Mouse (Mus musculus): ENCODE results near the gene Rnf212b. TPM values are rescaled to one million over a fixed set of nuclear protein-coding genes. Genes with fewer than 3 reads are reported as not detected.

Gene Rnf212b
- total RNA-seq, 2 experiments from 2014 or later: not detected

DNA sequence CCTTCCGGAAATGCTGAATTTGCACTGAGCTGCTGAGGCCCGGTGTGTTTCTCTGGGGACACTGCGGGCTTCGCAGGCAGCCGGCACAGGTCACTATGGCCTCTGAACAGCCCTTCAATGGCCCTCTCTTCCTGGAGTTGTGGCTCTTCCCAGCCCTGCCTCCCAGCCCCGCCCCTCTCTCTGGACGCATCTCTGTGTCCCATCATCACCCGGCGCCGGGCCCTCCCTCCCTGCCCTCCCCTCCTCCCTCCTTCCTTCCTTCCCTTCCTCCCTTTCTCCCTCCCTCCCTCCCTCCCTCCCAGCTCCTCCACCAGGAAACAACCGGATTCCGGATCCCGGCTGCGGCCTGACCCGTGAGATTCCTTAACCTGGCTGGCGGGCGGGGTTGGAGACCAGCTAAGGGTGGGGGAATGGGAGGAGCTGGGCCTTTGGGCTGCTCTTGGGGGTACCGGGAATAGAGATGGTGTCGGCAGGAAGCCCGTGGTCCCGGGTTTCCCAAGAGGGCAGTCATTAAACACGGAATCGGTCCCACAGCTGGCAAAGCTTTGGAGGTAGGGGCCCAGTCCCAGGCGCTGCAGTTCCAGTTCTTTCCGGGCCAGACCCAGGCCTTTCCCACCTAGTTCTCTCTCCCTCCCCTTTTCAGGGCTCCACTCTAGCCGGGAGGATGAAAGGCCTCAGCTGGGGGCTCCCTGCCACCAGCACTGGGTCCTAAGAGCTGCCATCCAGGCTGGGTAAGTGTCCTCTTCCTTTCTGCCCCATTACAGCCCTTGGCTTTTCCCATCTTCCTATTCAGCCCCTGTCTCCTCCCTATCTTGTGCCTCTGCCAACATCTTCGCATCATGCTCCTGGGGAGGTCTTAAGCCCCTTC is 69.4 kb downstream of the Rnf212b start, which contains the start of the genes Bcl2l2 and Gm20521:
TSS of gene Bcl2l2 (plus strand) at position 224 of the 868 bp plus-strand sequence.
TSS of gene Gm20521 (plus strand) at position 288 of the 868 bp plus-strand sequence.
- H3K27ac ChIP-seq: peak within 1 kb of the TSS; percentile 93
- peak within 1 kb of the TSS; percentile 86 for H3K4me3 ChIP-seq
- intact Hi-C loops (cut with DNase I): no loop called here
- peak; percentile 74 to 75 for DNase-seq (ENCODE audit: extremely low spot score in 1 of 2, low spot score in 2 of 2)
- TF ChIP-seq CTCF (IDR thresholded peaks at IDR 0.05): no peak

GRCm38 (mm10) chr14:54884022-54884712 is 70.2 kb downstream of the Rnf212b start:
- TF ChIP-seq CTCF (IDR thresholded peaks at IDR 0.05): no peak
- H3K27ac ChIP-seq: peak overlapping the region; percentile 64; the same call in 1 of the 2 replicates
- peak overlapping the region; percentile 86 for H3K4me3 ChIP-seq
- intact Hi-C loops (cut with DNase I): no loop called here
- no peak for DNase-seq (ENCODE audit: extremely low spot score in 1 of 2, low spot score in 2 of 2)

GRCm38 (mm10) chr14:54885309-54885708 is 71.4 kb downstream of the Rnf212b start:
- intact Hi-C loops (cut with DNase I): loop anchor here (5.0 kb wide), 1 partner anchor 368 kb away; the partner anchor contains the start of gene Prmt5
- no peak for TF ChIP-seq CTCF (IDR thresholded peaks at IDR 0.05)
- no peak for DNase-seq (ENCODE audit: extremely low spot score in 1 of 2, low spot score in 2 of 2)
- H3K27ac ChIP-seq: no peak overlapping the region
- no peak overlapping the region for H3K4me3 ChIP-seq

- intact Hi-C loops (cut with DNase I): no loop called here
- Histone ChIP-seq H3K27ac (peak within 1 kb of the TSS; percentile 91), H3K4me3 (peak within 1 kb of the TSS; percentile 39)
- TF ChIP-seq CTCF (IDR thresholded peaks at IDR 0.05): no peak
- no peak for DNase-seq (ENCODE audit: extremely low spot score in 1 of 2, low spot score in 2 of 2)
These were observed 78.3 kb downstream of the Rnf212b start, which contains the start of gene Pabpn1 for GRCm38 (mm10) chr14:54892200-54892599. Gene Pabpn1 (plus strand): TSS chr14:54892500.

GRCm38 (mm10) chr14:54893651-54894181 is 79.8 kb downstream of the Rnf212b start:
- Histone ChIP-seq H3K27ac (peak overlapping the region; percentile 91), H3K4me3 (peak overlapping the region; percentile 96)
- DNase-seq (ENCODE audit: extremely low spot score in 1 of 2, low spot score in 2 of 2): peak; percentile 97 to 98
- intact Hi-C loops (cut with DNase I): loop anchor here (1.0 kb wide), 1 partner anchor 121 kb away; no protein-coding TSS in a partner anchor
- TF ChIP-seq CTCF (IDR thresholded peaks at IDR 0.05): no peak

DNA sequence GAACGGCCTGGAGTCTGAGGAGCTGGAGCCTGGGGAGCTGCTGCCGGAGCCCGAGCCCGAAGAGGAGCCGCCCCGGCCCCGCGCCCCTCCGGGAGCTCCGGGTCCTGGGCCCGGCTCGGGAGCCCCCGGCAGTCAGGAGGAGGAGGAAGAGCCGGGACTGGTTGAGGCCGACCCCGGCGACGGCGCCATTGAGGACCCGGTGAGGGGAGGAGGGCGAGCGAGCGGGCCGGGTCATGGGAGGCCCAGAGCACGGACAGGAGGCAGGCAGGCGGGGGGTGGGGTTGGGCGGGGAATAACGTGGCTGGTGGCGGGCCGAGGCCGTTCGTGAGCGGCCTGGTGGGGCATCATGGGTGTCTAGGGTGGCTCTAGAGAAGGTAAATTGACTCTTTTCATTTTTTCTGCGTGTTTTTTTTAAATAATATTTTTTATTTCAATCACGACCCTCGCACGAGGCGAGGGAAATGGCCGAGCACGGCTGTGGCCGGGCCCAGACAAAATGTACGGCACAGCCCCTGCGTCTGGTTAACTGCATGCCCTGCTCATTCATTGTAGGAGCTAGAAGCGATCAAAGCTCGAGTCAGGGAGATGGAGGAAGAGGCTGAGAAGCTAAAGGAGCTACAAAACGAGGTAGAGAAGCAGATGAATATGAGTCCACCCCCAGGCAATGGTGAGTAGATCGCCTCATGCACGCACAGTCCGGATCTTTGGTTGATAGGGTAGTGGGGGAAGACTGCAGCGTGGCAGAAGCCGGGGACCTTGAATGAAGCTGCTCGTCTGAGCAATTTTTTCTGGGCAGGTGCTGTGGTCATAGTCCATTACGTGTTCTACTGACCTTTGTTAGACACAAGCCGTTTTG is 80.6 kb downstream of the Rnf212b start:
- TF ChIP-seq CTCF (IDR thresholded peaks at IDR 0.05): no peak
- Histone ChIP-seq H3K27ac (peak overlapping the region; percentile 98), H3K4me3 (peak overlapping the region; percentile 96)
- intact Hi-C loops (cut with DNase I): loop anchor here (1.0 to 5.0 kb wide), 2 partner anchors 120 to 198 kb away; partner anchors contain the start of genes Thtpa and Zfhx2
- peak in 1 of 2 experiments; percentile 57 for DNase-seq (ENCODE audit: extremely low spot score in 1 of 2, low spot score in 2 of 2)

DNA sequence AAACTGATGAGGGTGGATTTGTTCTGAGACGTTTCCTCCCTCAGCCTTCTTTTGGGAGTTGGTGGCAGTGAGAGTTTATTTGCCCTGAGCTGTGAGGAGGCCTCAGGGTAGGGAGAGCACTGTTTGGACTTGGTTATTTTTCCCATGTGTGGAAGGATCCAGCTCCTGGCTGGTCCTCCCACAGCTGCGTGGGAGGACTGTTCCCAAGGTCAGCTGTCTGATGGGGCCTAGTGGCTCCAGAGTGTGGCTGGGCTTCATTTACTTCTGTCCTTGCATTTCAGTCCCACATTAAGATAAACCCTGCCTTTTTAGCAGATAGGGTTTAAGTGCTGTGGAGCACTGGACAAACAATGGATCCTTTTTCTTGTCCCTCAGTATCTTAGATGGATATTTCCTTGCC is 83.5 kb downstream of the Rnf212b start:
- no peak for TF ChIP-seq CTCF (IDR thresholded peaks at IDR 0.05)

GRCm38 (mm10) chr14:54900383-54900782 is 86.4 kb downstream of the Rnf212b start:
- peak; percentile 88 for TF ChIP-seq CTCF (IDR thresholded peaks at IDR 0.05)

More for the DNA sequence above, 83.5 kb downstream of the Rnf212b start:
- Histone ChIP-seq H3K4me3 (no peak overlapping the region), H3K27ac (no peak overlapping the region)
- intact Hi-C loops (cut with DNase I): loop anchor here (5.0 kb wide), 1 partner anchor 195 kb away; the partner anchor contains the start of genes Thtpa and Zfhx2
- no peak for DNase-seq (ENCODE audit: extremely low spot score in 1 of 2, low spot score in 2 of 2)

GRCm38 (mm10) chr14:54903641-54904040 is 89.7 kb downstream of the Rnf212b start:
- intact Hi-C loops (cut with DNase I): no loop called here
- DNase-seq (ENCODE audit: extremely low spot score in 1 of 2, low spot score in 2 of 2): no peak
- TF ChIP-seq CTCF (IDR thresholded peaks at IDR 0.05): no peak
- Histone ChIP-seq H3K27ac (no peak overlapping the region), H3K4me3 (no peak overlapping the region)

More at GRCm38 (mm10) chr14:54900383-54900782, 86.4 kb downstream of the Rnf212b start:
- intact Hi-C loops (cut with DNase I): loop anchor here (1.0 to 2.0 kb wide), 2 partner anchors 39 to 114 kb away; partner anchors contain the start of gene Ngdn
- Histone ChIP-seq H3K27ac (no peak overlapping the region), H3K4me3 (no peak overlapping the region)
- DNase-seq (ENCODE audit: extremely low spot score in 1 of 2, low spot score in 2 of 2): peak; percentile 52 to 69

Other genes starting within 250 kb of the Rnf212b start
- 1 to 10 TPM; 1.3 to 2.8 TPM for gene Ajuba, start 236.6 kb upstream of the Rnf212b start, total RNA-seq (2021)
- gene 4931414P19Rik, start 208.1 kb upstream of the Rnf212b start, total RNA-seq (2021): 1 to 10 TPM; 8.3 to 9.0 TPM
- gene Psmb5, start 196.1 kb upstream of the Rnf212b start, total RNA-seq (2021): 100 to 1,000 TPM; 166 to 167 TPM
- gene Psmb11, start 192.7 kb upstream of the Rnf212b start, total RNA-seq (2021): not detected
- gene Gm17606, start 173.2 kb upstream of the Rnf212b start, total RNA-seq (2021): not detected
- gene Cdh24, start 172.8 kb upstream of the Rnf212b start, total RNA-seq (2021): 10 to 100 TPM in 1 of 2 experiments, 1 to 10 TPM in 1; 8.2 to 11.3 TPM
- gene 1700123O20Rik, start 127.9 kb upstream of the Rnf212b start, total RNA-seq (2021): 10 to 100 TPM; 20.2 to 22.7 TPM
- 100 to 1,000 TPM; 200 to 232 TPM for gene Acin1, start 127.2 kb upstream of the Rnf212b start, total RNA-seq (2021)
- not detected for gene Gm29776, start 115.3 kb upstream of the Rnf212b start, total RNA-seq (2021)
- gene Cebpe, start 102.0 kb upstream of the Rnf212b start, total RNA-seq (2021): not detected
- 10 to 100 TPM; 54.3 to 58.6 TPM for gene Slc7a8, start 32.2 kb upstream of the Rnf212b start, total RNA-seq (2021)
- 10 to 100 TPM; 19.4 to 20.8 TPM for gene Homez, start 56.8 kb downstream of the Rnf212b start, total RNA-seq (2021)
- 10 to 100 TPM; 18.6 to 21.2 TPM for gene Ppp1r3e, start 63.4 kb downstream of the Rnf212b start, total RNA-seq (2021)
- 100 to 1,000 TPM; 132 to 137 TPM for gene Bcl2l2, start 69.2 kb downstream of the Rnf212b start, total RNA-seq (2021)
- 1 to 10 TPM; 2.8 to 3.7 TPM for gene Gm20521, start 69.3 kb downstream of the Rnf212b start, total RNA-seq (2021)
- 100 to 1,000 TPM; 247 to 267 TPM for gene Pabpn1, start 78.4 kb downstream of the Rnf212b start, total RNA-seq (2021)
- 100 to 1,000 TPM; 586 to 617 TPM for gene Slc22a17, start 99.0 kb downstream of the Rnf212b start, total RNA-seq (2021)
- 1 to 10 TPM; 5.1 to 8.1 TPM for gene Efs, start 112.0 kb downstream of the Rnf212b start, total RNA-seq (2021)
- not detected for gene Il25, start 118.6 kb downstream of the Rnf212b start, total RNA-seq (2021)
- gene Cmtm5, start 122.1 kb downstream of the Rnf212b start, total RNA-seq (2021): 10 to 100 TPM; 46.5 to 53.5 TPM
- 10 to 100 TPM in 1 of 2 experiments, 1 to 10 TPM in 1; 6.0 to 10.9 TPM for gene Myh6, start 152.8 kb downstream of the Rnf212b start, total RNA-seq (2021)
- not detected for gene Gm17428, start 162.8 kb downstream of the Rnf212b start, total RNA-seq (2021)
- gene Myh7, start 180.5 kb downstream of the Rnf212b start, total RNA-seq (2021): 10 to 100 TPM; 22.1 to 24.2 TPM
- 10 to 100 TPM; 26.7 to 30.7 TPM for gene Ngdn, start 201.3 kb downstream of the Rnf212b start, total RNA-seq (2021)